Mouse (Mus musculus) MEL (cell line): ENCODE results near the gene Plcxd1. TPM values are rescaled to one million over a fixed set of nuclear protein-coding genes. Genes with fewer than 3 reads are reported as not detected.

Source experiments
- DNase-seq: peaks from one replicate; pipeline ENCODE4 v3.0.0; 2011; ENCODE audit warnings: low read depth, low spot score
- H3K27ac ChIP-seq: 2 replicates; pipeline ENCODE4 v1.5.1; 2012; ENCODE audit warnings: low read depth, mild to moderate bottlenecking, control low read depth, low read length, moderate library complexity; ENCODE audit not compliant: control insufficient read depth
- H3K27me3 ChIP-seq, 2 experiments: fragments of 150-350 bp in 1 of 2; sonication (generic) in 1 of 2; 2 replicates each; pipeline ENCODE4 v1.6.1; 2012; ENCODE audit warnings: low read length in 2 of 2, mild to moderate bottlenecking in 2 of 2, improper control_type of control experiment in 1 of 2, moderate library complexity in 1 of 2; ENCODE audit not compliant: insufficient read depth in 2 of 2, control insufficient read depth in 1 of 2
- H3K36me3 ChIP-seq, 2 experiments: 2 replicates each; pipeline ENCODE4 v1.6.1; 2012 to 2014; ENCODE audit warnings: low read length in 2 of 2, improper control_type of control experiment in 1 of 2, inconsistent platforms in 1 of 2, mild to moderate bottlenecking in 1 of 2; ENCODE audit not compliant: insufficient read depth in 2 of 2, control insufficient read depth in 1 of 2
- H3K4me1 ChIP-seq, 2 experiments: fragments of 150-350 bp in 1 of 2; sonication (generic) in 1 of 2; 2 replicates each; pipeline ENCODE4 v1.6.1; 2012; ENCODE audit warnings: low read length in 2 of 2, improper control_type of control experiment in 1 of 2, mild to moderate bottlenecking in 1 of 2; ENCODE audit not compliant: insufficient read depth in 2 of 2, control insufficient read depth in 1 of 2
- H3K4me3 ChIP-seq, 2 experiments: fragments of 150-350 bp in 1 of 2; sonication (generic) in 1 of 2; 2 replicates each; pipeline ENCODE4 v1.5.1; 2012; ENCODE audit warnings: low read depth in 2 of 2, low read length in 2 of 2, mild to moderate bottlenecking in 2 of 2, moderate library complexity in 2 of 2, control low read depth in 1 of 2, improper control_type of control experiment in 1 of 2; ENCODE audit not compliant: control insufficient read depth in 1 of 2, insufficient read depth in 1 of 2
- H3K79me2 ChIP-seq: 2 replicates; pipeline ENCODE4 v1.6.1; 2012; ENCODE audit warnings: mild to moderate bottlenecking, low read length, moderate library complexity; ENCODE audit not compliant: control insufficient read depth, poor library complexity, insufficient read depth
- H3K9ac ChIP-seq: 2 replicates; pipeline ENCODE4 v1.6.1; 2012; ENCODE audit warnings: low read depth, mild to moderate bottlenecking, control low read depth, low read length, moderate library complexity; ENCODE audit not compliant: control insufficient read depth, poor library complexity, severe bottlenecking
- H3K9me3 ChIP-seq: fragments of 150-350 bp; sonication (generic); replicated peaks from 2 replicates; pipeline ENCODE4 v1.6.1; 2012; ENCODE audit warnings: mild to moderate bottlenecking, low read length, improper control_type of control experiment, moderate library complexity; ENCODE audit not compliant: insufficient read depth
- BHLHE40 ChIP-seq: IDR thresholded peaks from 2 replicates; pipeline ENCODE4 v1.6.1; 2012; ENCODE audit warnings: low read depth, mild to moderate bottlenecking, inconsistent platforms, low read length, improper control_type of control experiment, borderline replicate concordance
- CHD1 ChIP-seq: IDR thresholded peaks from 2 replicates; pipeline ENCODE4 v1.6.1; 2012; ENCODE audit warnings: low read depth, mild to moderate bottlenecking, inconsistent platforms, low read length, improper control_type of control experiment
- CHD2 ChIP-seq: IDR thresholded peaks from 2 replicates; pipeline ENCODE4 v1.6.1; 2011; ENCODE audit warnings: low read length, improper control_type of control experiment
- CTCF ChIP-seq, 3 experiments: IDR thresholded peaks in 2 of 3; conservative IDR thresholded peaks in 1 of 3; 2 replicates each; pipeline ENCODE4 v1.5.1; 2011 to 2012; ENCODE audit warnings: low read length in 3 of 3, low read depth in 2 of 3, mild to moderate bottlenecking in 2 of 3, improper control_type of control experiment in 1 of 3, inconsistent platforms in 1 of 3, mixed read lengths in 1 of 3, moderate library complexity in 1 of 3; ENCODE audit not compliant: control insufficient read depth in 1 of 3, insufficient read depth in 1 of 3, poor library complexity in 1 of 3, severe bottlenecking in 1 of 3
- E2F4 ChIP-seq: IDR thresholded peaks from 2 replicates; pipeline ENCODE4 v1.6.1; 2011; ENCODE audit warnings: low read depth, low read length, improper control_type of control experiment, borderline replicate concordance
- ELF1 ChIP-seq: IDR thresholded peaks from 2 replicates; pipeline ENCODE4 v1.6.1; 2014; ENCODE audit warnings: low read depth, mild to moderate bottlenecking, inconsistent platforms, low read length, improper control_type of control experiment, moderate library complexity
- EP300 ChIP-seq, 2 experiments: IDR thresholded peaks; 2 replicates each; pipeline ENCODE4 v1.6.1; 2011; ENCODE audit warnings: improper control_type of control experiment in 2 of 2, low read length in 2 of 2, low read depth in 1 of 2, mild to moderate bottlenecking in 1 of 2
- ETS1 ChIP-seq: IDR thresholded peaks from 2 replicates; pipeline ENCODE4 v1.6.1; 2012; ENCODE audit warnings: low read depth, mild to moderate bottlenecking, inconsistent platforms, low read length, improper control_type of control experiment, moderate library complexity
- GABPA ChIP-seq: IDR thresholded peaks from 2 replicates; pipeline ENCODE4 v1.6.1; 2012; ENCODE audit warnings: low read depth, mild to moderate bottlenecking, inconsistent platforms, low read length, improper control_type of control experiment, moderate library complexity
- JUND ChIP-seq: IDR thresholded peaks from 2 replicates; pipeline ENCODE4 v1.6.1; 2011; ENCODE audit warnings: low read depth, mild to moderate bottlenecking, improper control_type of control experiment, low read length
- MAFK ChIP-seq: IDR thresholded peaks from 2 replicates; pipeline ENCODE4 v1.6.1; 2011; ENCODE audit warnings: low read depth, mild to moderate bottlenecking, low read length, improper control_type of control experiment, borderline replicate concordance
- MAX ChIP-seq: IDR thresholded peaks from 2 replicates; pipeline ENCODE4 v1.6.1; 2011; ENCODE audit warnings: low read length, improper control_type of control experiment
- MAZ ChIP-seq: IDR thresholded peaks from 2 replicates; pipeline ENCODE4 v1.6.1; 2012; ENCODE audit warnings: low read depth, mild to moderate bottlenecking, inconsistent platforms, low read length, improper control_type of control experiment
- MEF2A ChIP-seq: IDR thresholded peaks from 2 replicates; pipeline ENCODE4 v1.6.1; 2014; ENCODE audit warnings: low read depth, mild to moderate bottlenecking, inconsistent platforms, low read length, improper control_type of control experiment; ENCODE audit not compliant: poor library complexity, insufficient replicate concordance, severe bottlenecking; ENCODE audit errors: extremely low read depth
- MXI1 ChIP-seq: IDR thresholded peaks from 2 replicates; pipeline ENCODE4 v1.6.1; 2011; ENCODE audit warnings: mild to moderate bottlenecking, low read depth, low read length, improper control_type of control experiment
- MYB ChIP-seq: IDR thresholded peaks from 2 replicates; pipeline ENCODE4 v1.6.1; 2011; ENCODE audit warnings: mild to moderate bottlenecking, low read depth, low read length, improper control_type of control experiment
- MYC ChIP-seq: IDR thresholded peaks from 2 replicates; pipeline ENCODE4 v1.6.1; 2011; ENCODE audit warnings: low read depth, mild to moderate bottlenecking, low read length, improper control_type of control experiment, moderate library complexity
- POLR2A ChIP-seq, 2 experiments: IDR thresholded peaks; 2 replicates each; pipeline ENCODE4 v1.6.1; 2011 to 2012; ENCODE audit warnings: low read length in 2 of 2, mild to moderate bottlenecking in 2 of 2, control low read depth in 1 of 2, improper control_type of control experiment in 1 of 2, low read depth in 1 of 2, moderate library complexity in 1 of 2; ENCODE audit not compliant: control insufficient read depth in 1 of 2, insufficient read depth in 1 of 2, poor library complexity in 1 of 2
- POLR2AphosphoS2 ChIP-seq: IDR thresholded peaks from 2 replicates; pipeline ENCODE4 v1.6.1; 2011; ENCODE audit warnings: low read length, improper control_type of control experiment
- POLR2AphosphoS5 ChIP-seq: IDR thresholded peaks from 2 replicates; pipeline ENCODE4 v1.6.1; 2012; ENCODE audit warnings: low read depth, borderline replicate concordance, mild to moderate bottlenecking, inconsistent platforms, low read length, moderate library complexity, mixed read lengths
- RCOR1 ChIP-seq: IDR thresholded peaks from 2 replicates; pipeline ENCODE4 v1.6.1; 2012; ENCODE audit warnings: low read depth, mild to moderate bottlenecking, inconsistent platforms, low read length, improper control_type of control experiment
- TAL1 ChIP-seq: IDR thresholded peaks from 2 replicates; pipeline ENCODE4 v1.6.1; 2012; ENCODE audit warnings: mild to moderate bottlenecking, inconsistent platforms, low read length, moderate library complexity, mixed read lengths
- TCF12 ChIP-seq: IDR thresholded peaks from 2 replicates; pipeline ENCODE4 v1.6.1; 2014; ENCODE audit warnings: low read depth, mild to moderate bottlenecking, inconsistent platforms, low read length, improper control_type of control experiment, moderate library complexity
- USF1 ChIP-seq: IDR thresholded peaks from 2 replicates; pipeline ENCODE4 v1.6.1; 2014; ENCODE audit warnings: low read depth, mild to moderate bottlenecking, inconsistent platforms, low read length, improper control_type of control experiment, moderate library complexity
- USF2 ChIP-seq, 2 experiments: IDR thresholded peaks; 2 replicates each; pipeline ENCODE4 v1.6.1; 2011 to 2012; ENCODE audit warnings: improper control_type of control experiment in 2 of 2, low read length in 2 of 2, borderline replicate concordance in 1 of 2, inconsistent platforms in 1 of 2, low read depth in 1 of 2, mild to moderate bottlenecking in 1 of 2; ENCODE audit not compliant: insufficient read depth in 1 of 2
- ZC3H11A ChIP-seq: IDR thresholded peaks from 2 replicates; pipeline ENCODE4 v1.6.1; 2012; ENCODE audit warnings: low read depth, mild to moderate bottlenecking, inconsistent platforms, low read length, improper control_type of control experiment
- ZKSCAN1 ChIP-seq: IDR thresholded peaks from 2 replicates; pipeline ENCODE4 v1.6.1; 2012; ENCODE audit warnings: low read depth, mild to moderate bottlenecking, inconsistent platforms, low read length, improper control_type of control experiment, moderate library complexity
- ZNF384 ChIP-seq: IDR thresholded peaks from 2 replicates; pipeline ENCODE4 v1.6.1; 2012; ENCODE audit warnings: low read depth, mild to moderate bottlenecking, inconsistent platforms, low read length, improper control_type of control experiment
- polyA plus RNA-seq, 2 experiments: library from polyadenylated mRNA; stranded (reverse) in 1 of 2; unstranded in 1 of 2; fragments of >175 nt in 1 of 2; fragments of >200 nt in 1 of 2; gene quantifications; 2 replicates each; pipeline versions ENCODE4 v1.2.1 to v1.2.4; 2012; ENCODE audit warnings: low replicate concordance in 2 of 2, low read depth in 1 of 2; ENCODE audit not compliant: insufficient read length in 2 of 2, insufficient read depth in 1 of 2, missing spikeins in 1 of 2
- total RNA-seq: library from RNA; depleted of rRNA; stranded (reverse); fragments of 300-350 nt; gene quantifications from 2 replicates; pipeline ENCODE4 v1.2.3, GENCODE M21; 2012

Gene Plcxd1
- total and polyA plus RNA-seq, 3 experiments = 0.77 to 2.5 TPM; not detected in 1

DNA sequence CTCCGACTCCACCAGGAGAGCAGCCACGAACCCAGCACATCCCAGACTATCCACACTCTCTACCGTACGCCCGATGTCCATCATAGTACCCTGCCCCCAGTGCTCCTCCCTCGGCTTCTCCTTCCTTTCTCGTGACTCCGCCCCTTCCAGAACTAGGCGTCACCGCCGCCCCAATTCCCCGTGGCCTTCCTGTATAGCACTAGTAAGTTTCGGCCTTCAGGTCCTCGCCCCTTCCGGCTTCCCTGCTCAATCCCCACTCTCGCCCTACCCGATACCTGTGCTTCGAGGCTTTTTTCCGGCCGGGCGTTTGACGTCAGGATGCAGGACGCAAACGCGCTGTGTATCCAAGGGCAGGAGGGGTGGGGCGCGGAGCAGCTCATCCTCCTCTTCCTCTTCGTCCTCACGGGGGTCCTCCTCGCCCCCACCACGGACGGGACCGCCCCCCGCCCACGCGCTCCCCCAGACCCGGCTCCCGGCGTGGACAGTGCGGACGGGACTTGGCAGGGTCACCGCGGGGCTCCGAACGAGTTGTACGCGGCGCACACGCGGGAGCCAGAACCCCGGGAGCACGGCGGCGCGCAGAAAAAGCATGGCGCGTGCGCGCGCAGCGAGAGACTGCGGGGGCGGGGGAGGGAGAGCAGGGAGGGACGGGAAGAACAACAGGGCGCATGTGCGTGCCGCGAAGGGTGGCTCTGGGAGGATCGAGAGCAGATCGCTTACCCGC, 8.0 kb downstream of the Plcxd1 start, which contains the start of gene Gtpbp6 (continued):
- peak; percentile 91 for TF ChIP-seq MXI1
- TF ChIP-seq USF1 = no peak; the same call in 1 of the 2 replicates
- no peak for TF ChIP-seq BHLHE40
- TF ChIP-seq, all 39 proteins: peak for 14

DNA sequence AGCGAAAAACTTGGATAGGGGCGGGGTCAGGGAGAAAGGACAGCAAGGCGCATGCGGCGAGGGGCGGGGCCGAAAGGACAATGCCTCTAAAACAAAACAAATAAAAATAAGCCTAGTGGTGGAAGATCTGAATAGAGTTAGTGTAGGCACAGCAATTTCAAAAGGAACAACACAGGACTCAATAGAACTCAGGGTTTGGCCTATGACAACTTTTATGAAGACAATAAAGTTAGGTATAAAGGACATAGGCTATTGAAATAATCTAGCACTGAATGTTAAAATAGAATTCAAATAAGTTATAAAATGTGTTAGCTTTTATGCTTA, 8.5 kb downstream of the Plcxd1 start:
- 0 out of 2 replicates have a peak, but pooled peaks have one; percentile 60 for TF ChIP-seq CHD1
- no peak for TF ChIP-seq EP300 (IDR thresholded peaks at IDR 0.05; ENCODE audit: low read depth in 1 of 2, low read length in 2 of 2)
- TF ChIP-seq USF1 = 0 out of 2 replicates have a peak, but pooled peaks have one; percentile 3
- TF ChIP-seq, all 39 proteins: peak for 2
- Histone ChIP-seq H3K4me1 (peaks cover 6 to 7% of the 10 kb centered on the region in 2 experiments), H3K9ac (no peak overlapping the region), H3K79me2 (peaks cover 19% of the 10 kb centered on the region), H3K36me3 (peaks cover 0 to 8% of the 10 kb centered on the region in 2 experiments; a peak in 3 of 4 replicates), H3K27me3 (no peaks in the 10 kb centered on the region), H3K9me3 (no peaks in the 10 kb centered on the region), H3K27ac (no peak overlapping the region), H3K4me3 (peak overlapping the region in 1 of 2 experiments; percentile 51; a peak in 2 of 4 replicates)
- no peak for DNase-seq

DNA sequence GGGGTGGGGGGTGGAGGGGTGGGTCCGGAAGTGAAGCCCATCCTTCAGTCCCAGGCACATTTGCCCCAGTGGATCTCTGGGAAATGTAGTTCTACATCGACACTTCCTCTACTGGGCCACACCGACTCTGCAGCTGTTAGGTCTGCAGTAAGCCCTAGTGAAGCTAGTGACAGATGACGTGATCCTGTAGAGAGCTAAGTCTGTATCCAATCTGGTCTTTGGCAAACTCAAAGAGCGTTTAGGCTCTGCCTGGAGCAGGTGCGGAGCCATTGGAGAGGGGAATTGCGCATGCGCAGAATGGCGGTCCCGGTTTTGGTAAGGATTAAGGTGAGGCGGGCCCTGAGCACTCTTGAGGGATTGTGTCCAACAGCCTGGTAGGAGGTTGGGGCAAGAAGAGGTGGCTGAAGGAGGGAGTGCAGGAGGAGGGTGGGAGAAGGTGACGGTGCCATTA, 10.2 kb downstream of the Plcxd1 start, which contains the start of gene Zfp605:
Zfp605 (plus strand) TSS at position 102 of the 451 bp plus-strand sequence.
- H3K36me3 ChIP-seq = peaks cover 2 to 8% of the 10 kb centered on the region in 2 experiments; a peak in 2 of 4 replicates
- H3K79me2 ChIP-seq = peaks cover 19% of the 10 kb centered on the region
- H3K4me3 ChIP-seq = peak within 1 kb of the TSS; percentile 67 to 96
- peak within 1 kb of the TSS; percentile 91 for H3K27ac ChIP-seq
- DNase-seq = peak; percentile 94
- H3K27me3 ChIP-seq = no peaks in the 10 kb centered on the region
- no peaks in the 10 kb centered on the region for H3K9me3 ChIP-seq
- H3K9ac ChIP-seq = peak within 1 kb of the TSS; percentile 79
- H3K4me1 ChIP-seq = peaks cover 6 to 7% of the 10 kb centered on the region in 2 experiments
- no peak for TF ChIP-seq ZC3H11A
- no peak for TF ChIP-seq MAX
- no peak for TF ChIP-seq TAL1
- TF ChIP-seq CHD2 = no peak
- TF ChIP-seq E2F4 = no peak
- peak; percentile 89 for TF ChIP-seq ELF1
- no peak for TF ChIP-seq MEF2A
- TF ChIP-seq USF2 (IDR thresholded peaks at IDR 0.05; ENCODE audit: borderline replicate concordance in 1 of 2, insufficient read depth in 1 of 2, low read depth in 1 of 2, low read length in 2 of 2) = no peak
- no peak for TF ChIP-seq RCOR1
- no peak for TF ChIP-seq CTCF (IDR thresholded peaks at IDR 0.05 in 2 of 3, conservative IDR thresholded peaks at IDR 0.05 in 1 of 3; ENCODE audit: control insufficient read depth in 1 of 3, insufficient read depth in 1 of 3, low read depth in 2 of 3, low read length in 3 of 3, poor library complexity in 1 of 3, severe bottlenecking in 1 of 3)
- TF ChIP-seq EP300 (IDR thresholded peaks at IDR 0.05; ENCODE audit: low read depth in 1 of 2, low read length in 2 of 2) = no peak; a peak in 1 of 4 replicates
- peak; percentile 77 for TF ChIP-seq ETS1
- peak in 1 of 2 experiments; percentile 71; a peak in 2 of 4 replicates for TF ChIP-seq POLR2A (IDR thresholded peaks at IDR 0.05; ENCODE audit: control insufficient read depth in 1 of 2, insufficient read depth in 1 of 2, low read depth in 1 of 2, low read length in 2 of 2, poor library complexity in 1 of 2)
- TF ChIP-seq ZKSCAN1 = no peak
- TF ChIP-seq MYC = peak; percentile 74
- TF ChIP-seq MAZ = 0 out of 2 replicates have a peak, but pooled peaks have one; percentile 17
- no peak for TF ChIP-seq POLR2AphosphoS2
- no peak for TF ChIP-seq JUND
- TF ChIP-seq MAFK = no peak
- no peak; the same call in 1 of the 2 replicates for TF ChIP-seq TCF12
- no peak for TF ChIP-seq POLR2AphosphoS5
- TF ChIP-seq ZNF384 = no peak
- no peak for TF ChIP-seq MYB
- no peak for TF ChIP-seq GABPA
